Mouse (Mus musculus) common myeloid progenitor, adult 5-6 weeks (primary cell): ENCODE measurements around the gene Xpc. TPM values are rescaled to one million over a fixed set of nuclear protein-coding genes. Genes with fewer than 3 reads are reported as not detected.
A peak's percentile ranks its signal among the peaks of the same experiment; 100 is the strongest.

Experiments
- ATAC-seq: replicated peaks from 2 replicates; pipeline ENCODE4 v1.8.0; 2016; ENCODE audit warnings: low read depth, mild to moderate bottlenecking, moderate TSS enrichment, inconsistent platforms; ENCODE audit not compliant: poor library complexity, severe bottlenecking
- total RNA-seq: library from RNA; stranded (forward); fragments of 200-1000, 187-1606 nt; gene quantifications from 2 replicates; pipeline ENCODE4 v1.2.3, GENCODE M21; 2017

Xpc gene
- total RNA-seq, 1 experiment from 2014 or later: 83.1 TPM

DNA sequence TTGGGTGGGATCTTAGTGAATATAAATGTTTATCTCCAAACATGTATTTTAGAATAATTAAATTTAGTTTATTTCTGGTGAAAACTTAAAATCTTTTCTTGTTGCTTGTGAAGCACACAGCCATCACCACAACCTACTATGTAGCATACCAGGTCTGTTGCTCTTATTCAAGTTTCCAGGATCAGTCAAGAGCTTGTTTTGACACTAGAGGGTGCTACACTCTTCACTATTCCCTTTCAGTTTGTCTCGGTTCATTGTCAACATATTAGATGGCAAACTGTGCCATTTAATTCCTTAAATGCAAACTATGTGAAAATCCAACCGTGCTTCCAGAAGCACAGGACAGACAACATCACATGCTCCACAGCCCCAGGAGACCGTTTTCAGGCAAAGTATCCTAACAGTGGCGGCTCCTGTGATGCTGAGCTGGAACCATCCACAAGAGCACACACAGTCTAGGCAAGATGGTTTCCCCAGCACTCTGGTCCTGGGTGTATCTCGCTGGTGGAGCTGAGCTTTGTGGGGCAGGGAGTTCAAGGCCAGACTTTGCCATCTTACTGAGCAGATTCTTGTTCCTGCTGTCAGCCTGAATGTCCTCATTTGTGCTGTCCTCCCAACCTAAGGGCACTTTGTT lies 11.7 kb upstream of the Xpc start:
- peak; percentile 88 for ATAC-seq

DNA sequence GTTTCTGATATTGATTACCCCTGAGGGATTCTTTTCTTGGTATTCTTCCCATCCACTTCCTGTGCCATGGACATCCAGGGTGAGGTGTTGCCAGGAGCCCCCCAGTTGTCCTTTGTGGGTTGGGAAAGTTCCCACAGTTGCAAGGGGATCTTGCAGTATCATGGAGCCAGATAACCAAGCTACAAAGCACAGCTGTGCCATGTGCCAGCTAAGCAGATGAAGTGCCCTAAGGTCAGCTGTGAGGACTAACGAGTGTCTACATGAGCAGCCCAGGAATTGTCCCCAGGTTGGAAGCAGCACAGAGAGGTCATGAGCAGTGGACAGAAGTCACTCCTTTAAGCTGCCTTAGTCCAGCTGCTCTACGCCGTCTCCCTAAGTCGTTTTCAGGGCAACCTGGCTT lies 9.9 kb upstream of the Xpc start:
- ATAC-seq: no peak

DNA sequence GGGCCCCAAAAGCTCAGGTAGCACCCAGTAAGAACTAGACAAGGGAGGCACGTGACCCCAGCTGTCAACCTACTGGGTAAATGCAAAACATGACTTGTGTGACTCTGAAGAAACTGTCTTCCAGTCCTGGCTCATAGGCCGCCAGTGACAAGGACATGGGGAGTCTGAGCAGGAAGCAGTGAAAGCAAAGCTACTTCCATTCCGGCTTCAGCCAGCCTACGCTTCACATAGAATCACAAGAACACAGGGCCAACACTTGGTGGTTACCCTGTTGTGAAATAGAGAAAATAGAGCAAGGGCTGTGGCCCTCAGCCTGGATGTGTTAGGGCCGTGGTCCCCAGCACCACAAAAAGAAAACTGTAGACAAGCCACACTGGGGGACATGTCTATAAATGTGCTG lies 7.1 kb upstream of the Xpc start:
- no peak for ATAC-seq

- 0 out of 2 replicates have a peak, but pooled peaks have one; percentile 12 for ATAC-seq
Observed at GRCm38 (mm10) chr6:91518454-91519020, 2.8 kb upstream of the Xpc start.

- no peak for ATAC-seq
Observed at GRCm38 (mm10) chr6:91514737-91515362, 838 bp downstream of the Xpc start.

DNA sequence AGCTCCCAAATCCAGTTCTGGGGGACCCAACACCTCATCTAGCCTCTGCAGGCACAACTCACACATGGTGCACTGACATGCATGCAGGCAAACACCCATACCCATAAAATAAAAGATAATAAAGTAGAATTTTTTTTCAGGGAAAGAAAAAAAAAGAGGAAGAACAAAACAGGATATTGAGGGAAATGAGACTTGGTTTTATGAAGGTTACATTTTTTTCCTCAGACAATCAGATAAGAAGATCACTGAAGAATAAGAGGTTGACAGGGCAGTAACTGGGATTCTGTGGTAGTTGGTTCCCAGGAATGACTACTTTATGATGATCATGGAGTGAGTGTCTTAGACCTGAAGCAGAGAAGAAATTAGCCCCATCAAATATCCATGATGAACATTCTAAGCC lies 1.6 kb downstream of the Xpc start:
- ATAC-seq: no peak

GRCm38 (mm10) chr6:91510211-91510610 lies 5.5 kb downstream of the Xpc start:
- ATAC-seq: no peak

DNA sequence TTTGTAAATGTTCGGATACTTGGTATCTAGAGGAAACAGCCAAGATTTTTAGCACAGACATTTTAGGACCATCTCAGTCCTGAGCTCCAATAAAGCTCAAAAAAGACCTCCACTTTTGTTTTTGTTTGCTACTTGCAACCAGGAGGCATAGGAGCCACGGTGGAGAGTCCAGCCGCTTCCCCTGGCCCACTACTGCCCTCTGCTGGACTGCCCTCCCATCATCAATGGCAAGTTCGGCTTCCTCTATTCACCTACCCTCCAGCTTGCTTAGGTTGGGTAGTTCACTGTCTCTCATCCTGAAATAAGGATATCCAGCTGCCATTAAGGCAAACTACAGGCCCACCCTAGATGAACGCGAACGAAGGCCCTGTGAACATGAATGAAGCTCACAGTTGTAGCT lies 6.4 kb downstream of the Xpc start:
- peak; percentile 59 for ATAC-seq

DNA sequence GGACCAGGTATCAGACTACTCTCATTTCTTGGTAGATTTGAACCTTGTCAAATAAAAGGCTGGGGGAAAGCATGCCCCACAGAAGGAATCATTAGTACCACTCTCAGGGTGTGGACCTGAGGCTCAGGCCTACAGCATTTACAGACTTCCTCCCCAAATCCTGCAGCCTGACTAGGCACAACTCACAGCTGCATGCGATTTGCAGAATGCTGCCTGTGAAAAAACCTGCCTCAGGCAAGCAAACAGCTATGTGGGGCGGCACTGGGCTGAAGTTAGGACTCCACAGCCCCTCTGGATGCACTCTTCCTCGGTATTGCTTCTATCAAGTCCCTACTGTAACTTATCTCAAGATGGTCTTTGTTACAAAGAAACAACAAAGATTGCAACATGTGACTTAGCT lies 7.6 kb downstream of the Xpc start:
- ATAC-seq: no peak

GRCm38 (mm10) chr6:91506036-91506435 lies 9.7 kb downstream of the Xpc start:
- ATAC-seq: peak; percentile 96

DNA sequence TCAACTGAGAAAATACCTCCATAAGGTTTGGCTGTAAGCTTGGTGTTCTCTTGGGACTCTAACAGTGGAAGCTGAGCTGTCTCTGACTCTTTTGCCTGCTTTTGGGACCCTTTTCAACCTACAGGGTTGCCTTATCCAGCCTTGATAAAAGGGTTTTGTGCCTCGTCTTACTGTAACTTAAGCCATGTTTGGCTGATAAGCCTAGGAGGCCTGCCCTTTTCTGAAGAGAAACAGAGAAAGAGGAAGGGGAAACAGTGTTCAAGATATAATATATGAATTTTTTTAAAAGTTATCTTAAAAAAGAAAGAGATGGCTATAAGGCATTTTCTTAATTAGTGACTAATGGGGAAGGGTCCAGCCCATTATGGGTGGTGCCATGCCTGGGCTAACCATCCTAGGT lies 12.4 kb downstream of the Xpc start:
- no peak for ATAC-seq

DNA sequence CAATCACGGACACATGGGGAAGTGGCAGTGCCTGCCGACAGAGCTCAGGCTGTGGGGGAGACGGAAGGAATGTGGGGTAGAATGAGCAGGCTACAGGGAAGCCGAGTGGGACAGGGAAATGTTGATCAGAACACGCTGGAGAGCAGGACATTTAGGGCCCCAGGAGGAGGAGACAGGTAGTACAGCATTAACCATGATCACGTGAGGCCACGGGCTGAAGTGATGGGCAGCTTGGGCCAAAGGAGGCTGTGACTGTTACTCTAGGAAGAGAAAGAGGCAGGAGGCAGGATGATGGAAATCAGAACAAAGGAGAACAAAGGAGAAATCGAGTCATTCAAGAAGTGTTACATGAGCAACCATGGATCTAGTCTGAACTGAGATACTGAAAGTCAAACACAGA lies 21.2 kb downstream of the Xpc start:
- no peak for ATAC-seq

- peak; percentile 57 for ATAC-seq
Observed at GRCm38 (mm10) chr6:91493053-91493452, 22.6 kb downstream of the Xpc start.

DNA sequence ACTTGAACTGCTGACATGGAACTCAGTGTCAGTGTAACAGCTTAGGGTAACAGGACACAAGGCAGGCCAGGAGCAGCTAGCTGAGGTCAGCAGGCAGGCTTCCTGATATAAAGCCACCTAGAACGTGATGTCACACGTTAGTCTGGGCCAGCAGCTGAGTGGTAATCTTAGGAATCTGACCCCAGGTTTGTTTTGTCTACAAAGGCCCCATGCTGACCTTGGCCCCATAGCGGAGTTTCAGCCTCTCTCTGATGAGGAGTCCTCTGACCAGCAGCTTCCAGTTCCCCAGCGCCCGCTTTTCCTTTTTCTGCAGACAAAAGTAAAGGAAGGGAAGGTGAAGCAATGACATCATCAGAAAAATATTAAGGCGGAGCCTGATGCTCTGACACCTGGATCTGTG lies 24.7 kb downstream of the Xpc start:
- ATAC-seq: no peak

DNA sequence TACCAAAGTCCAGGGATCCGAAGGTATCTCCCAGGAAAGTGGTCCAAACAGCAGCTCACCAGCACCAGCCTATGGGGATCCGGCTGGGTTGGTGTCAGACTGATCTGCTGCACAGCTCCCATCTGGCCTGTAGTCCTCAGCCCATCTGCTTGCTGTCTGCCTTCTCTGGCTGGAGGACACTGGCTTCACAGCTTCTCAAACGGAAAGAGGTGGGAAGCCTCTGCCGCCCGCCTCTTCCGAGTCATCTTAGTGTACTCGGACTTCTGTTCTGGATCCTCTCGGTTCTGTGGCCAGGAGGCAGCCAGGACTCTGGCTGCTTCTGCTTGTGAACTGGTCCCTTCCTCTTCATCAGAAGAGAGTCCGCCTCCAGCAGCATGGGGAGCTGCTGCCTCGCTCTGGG lies 25.8 kb downstream of the Xpc start:
- ATAC-seq: no peak

DNA sequence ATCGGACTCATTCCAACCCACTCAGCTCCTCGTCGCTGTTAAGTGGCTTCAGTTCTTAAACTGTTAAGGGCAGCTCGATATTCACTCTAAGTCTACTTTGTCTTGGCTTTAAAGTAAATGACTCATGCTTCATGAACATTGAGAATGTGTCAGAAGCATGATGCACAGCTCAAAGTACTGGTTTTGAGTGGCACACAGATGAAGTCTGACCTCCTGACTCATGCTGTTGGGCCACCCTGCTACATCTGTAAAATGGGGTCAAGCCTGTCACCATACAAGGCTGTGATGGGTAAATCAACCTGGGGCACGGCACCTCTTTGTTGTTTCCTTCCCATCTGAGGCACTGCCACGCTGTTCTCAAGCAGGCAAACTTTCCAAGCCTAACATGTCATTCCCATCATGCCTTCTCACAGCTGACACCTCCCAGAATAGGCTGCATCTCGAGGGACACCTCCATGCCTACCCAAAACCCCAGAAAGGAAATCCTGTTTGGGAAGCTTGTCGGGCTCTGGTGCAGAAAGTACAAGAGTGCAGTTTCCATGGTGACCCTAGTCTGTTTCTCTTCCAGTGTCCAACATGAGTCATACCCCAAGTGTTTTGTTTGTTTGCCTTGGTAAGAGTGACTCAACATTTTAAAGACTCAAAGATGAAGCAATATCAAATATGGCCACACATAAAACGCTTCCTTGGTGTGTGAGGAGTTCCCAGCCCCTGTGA lies 27.0 kb downstream of the Xpc start:
- peak; percentile 80 for ATAC-seq

DNA sequence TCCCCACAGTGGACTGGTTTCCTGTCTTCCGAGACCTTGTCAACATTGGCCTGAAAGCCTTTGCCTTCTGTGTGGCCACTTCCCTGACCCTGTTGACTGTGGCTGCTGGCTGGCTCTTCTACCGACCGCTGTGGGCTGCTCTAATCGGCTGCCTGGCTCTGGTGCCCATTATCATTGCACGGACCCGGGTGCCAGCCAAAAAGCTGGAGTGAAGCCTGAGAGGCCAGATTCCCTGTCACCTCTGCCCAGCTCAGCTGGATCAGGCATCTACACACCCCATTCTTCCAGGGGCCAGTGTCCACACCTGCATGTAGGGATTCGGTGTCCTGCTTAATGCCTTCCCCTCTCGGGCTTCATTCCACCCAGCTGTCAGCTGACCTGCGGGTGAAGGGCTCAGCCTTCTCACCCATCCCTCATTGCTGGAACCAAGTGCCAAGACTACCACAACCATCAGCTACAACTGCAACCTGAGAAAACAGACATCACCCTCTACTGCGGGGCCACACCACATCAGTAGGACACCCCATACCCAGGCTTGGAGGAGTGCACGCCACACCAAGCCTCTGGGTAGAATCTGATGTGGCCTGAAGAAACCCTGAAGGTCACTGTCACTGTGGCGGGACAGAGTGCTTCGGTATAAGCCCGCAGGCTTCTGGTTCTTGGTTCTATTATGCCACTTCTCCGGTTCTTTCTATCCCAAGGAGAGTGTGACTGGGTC lies 28.8 kb downstream of the Xpc start:
- no peak for ATAC-seq

DNA sequence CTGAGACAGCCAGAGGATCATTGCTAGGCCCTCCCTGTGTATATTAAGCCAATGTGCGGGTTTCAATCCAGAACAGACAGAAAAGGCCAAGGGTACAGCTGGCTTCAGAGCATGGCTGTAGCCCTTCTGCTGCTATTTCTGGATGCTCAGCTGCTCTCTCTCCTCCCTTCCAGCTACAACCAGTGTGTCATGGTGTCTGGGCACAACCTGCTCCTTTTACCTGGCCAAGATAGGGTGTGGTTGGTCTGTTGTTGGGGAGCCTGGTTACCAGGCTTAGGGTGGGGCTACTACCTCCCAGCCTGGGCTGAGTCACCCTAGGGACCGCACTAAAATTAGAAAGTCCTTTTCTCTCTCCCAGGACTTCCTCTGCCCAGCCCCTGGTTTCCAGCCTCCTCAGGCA lies 32.3 kb downstream of the Xpc start:
- ATAC-seq: no peak

GRCm38 (mm10) chr6:91476541-91476940 lies 39.1 kb downstream of the Xpc start:
- no peak for ATAC-seq

- ATAC-seq: no peak
Observed at GRCm38 (mm10) chr6:91474441-91475190, 41.1 kb downstream of the Xpc start.
